Mouse (Mus musculus): Measurements from ENCODE around the gene Ccdc173.
A peak's percentile ranks its signal among the peaks of the same experiment; 100 is the strongest.
"Not testable (repeated sequence)": the region's sequence is repeated elsewhere in the genome, so short reads cannot be mapped to it uniquely, and the experiment has no call there.

The Ccdc173 gene

GRCm38 (mm10) chr2:69789429-69790069 is at the start of gene Ccdc173, which contains the start of gene Phospho2:
Gene Ccdc173, minus strand, starts transcription at chr2:69789575.
Gene Phospho2, plus strand, starts transcription at chr2:69789623.
- peak; percentile 93 for DNase-seq (ENCODE audit: low read depth)

GRCm38 (mm10) chr2:69838707-69839106 is 49.3 kb upstream of the Ccdc173 start:
- DNase-seq (ENCODE audit: low read depth) = no peak

GRCm38 (mm10) chr2:69837996-69838395 is 48.6 kb upstream of the Ccdc173 start:
- no peak for DNase-seq (ENCODE audit: low read depth)

- DNase-seq (ENCODE audit: low read depth) = no peak
Observed at GRCm38 (mm10) chr2:69837244-69837967, 48.0 kb upstream of the Ccdc173 start.

- no peak for DNase-seq (ENCODE audit: low read depth)
Observed at GRCm38 (mm10) chr2:69830116-69830515, 40.7 kb upstream of the Ccdc173 start.

GRCm38 (mm10) chr2:69829680-69830079 is 40.3 kb upstream of the Ccdc173 start:
- DNase-seq (ENCODE audit: low read depth) = no peak

GRCm38 (mm10) chr2:69828031-69828430 is 38.7 kb upstream of the Ccdc173 start:
- no peak for DNase-seq (ENCODE audit: low read depth)

GRCm38 (mm10) chr2:69826380-69826779 is 37.0 kb upstream of the Ccdc173 start:
- no peak for DNase-seq (ENCODE audit: low read depth)

GRCm38 (mm10) chr2:69825898-69826297 is 36.5 kb upstream of the Ccdc173 start:
- no peak for DNase-seq (ENCODE audit: low read depth)

GRCm38 (mm10) chr2:69823129-69823677 is 33.8 kb upstream of the Ccdc173 start:
- DNase-seq (ENCODE audit: low read depth) = no peak

- peak; percentile 21 for DNase-seq (ENCODE audit: low read depth)
Observed at GRCm38 (mm10) chr2:69822361-69823128, 33.2 kb upstream of the Ccdc173 start.

- DNase-seq (ENCODE audit: low read depth) = no peak
Observed at GRCm38 (mm10) chr2:69821711-69822110, 32.3 kb upstream of the Ccdc173 start, which contains the start of gene Klhl23. Gene Klhl23, plus strand, starts transcription at chr2:69821944.

GRCm38 (mm10) chr2:69820201-69820600 is 30.8 kb upstream of the Ccdc173 start:
- DNase-seq (ENCODE audit: low read depth) = no peak

GRCm38 (mm10) chr2:69818350-69819085 is 29.1 kb upstream of the Ccdc173 start:
- no peak for DNase-seq (ENCODE audit: low read depth)

GRCm38 (mm10) chr2:69816575-69816974 is 27.2 kb upstream of the Ccdc173 start:
- no peak for DNase-seq (ENCODE audit: low read depth)

GRCm38 (mm10) chr2:69811349-69811748 is 22.0 kb upstream of the Ccdc173 start:
- not testable (repeated sequence) for DNase-seq (ENCODE audit: low read depth)

- DNase-seq (ENCODE audit: low read depth) = no peak
Observed at GRCm38 (mm10) chr2:69810169-69810568, 20.8 kb upstream of the Ccdc173 start.

GRCm38 (mm10) chr2:69804663-69805062 is 15.3 kb upstream of the Ccdc173 start:
- not testable (repeated sequence) for DNase-seq (ENCODE audit: low read depth)

- DNase-seq (ENCODE audit: low read depth) = no peak
Observed at GRCm38 (mm10) chr2:69803756-69804155, 14.4 kb upstream of the Ccdc173 start.

GRCm38 (mm10) chr2:69802911-69803312 is 13.5 kb upstream of the Ccdc173 start:
- no peak for DNase-seq (ENCODE audit: low read depth)

GRCm38 (mm10) chr2:69790722-69791121 is 1.3 kb upstream of the Ccdc173 start:
- no peak for DNase-seq (ENCODE audit: low read depth)

- peak; percentile 75 for DNase-seq (ENCODE audit: low read depth)
Observed at GRCm38 (mm10) chr2:69790285-69790684, 910 bp upstream of the Ccdc173 start.
